Mouse (Mus musculus) forebrain, embryonic 14.5 days (tissue): ENCODE results near the gene Olfr573-ps1. TPM values are rescaled to one million over a fixed set of nuclear protein-coding genes. Genes with fewer than 3 reads are reported as not detected.

Source experiments
- polyA plus RNA-seq: library from polyadenylated mRNA; unstranded; fragments of >200 nt; fragmentation: Nextera tagmentation; extraction: Ambion mirVana; gene quantifications from 2 replicates; pipeline ENCODE4 v1.2.1, GENCODE M21; 2014

Gene Olfr573-ps1
- polyA plus RNA-seq, 1 experiment from 2014 or later, result not detected

Other genes starting within 250 kb of the Olfr573-ps1 start
- gene Olfr557, start 246.7 kb downstream of the Olfr573-ps1 start, polyA plus RNA-seq, result not detected in 2 replicates
- gene Olfr558, start 240.4 kb downstream of the Olfr573-ps1 start, polyA plus RNA-seq, result not detected in 2 replicates
- not detected in 2 replicates for gene Olfr33, start 223.5 kb downstream of the Olfr573-ps1 start, polyA plus RNA-seq
- gene Olfr559, start 215.1 kb downstream of the Olfr573-ps1 start, polyA plus RNA-seq, result not detected in 2 replicates
- gene Olfr560, start 183.2 kb downstream of the Olfr573-ps1 start, polyA plus RNA-seq, result not detected in 2 replicates
- gene Olfr78, start 183.1 kb downstream of the Olfr573-ps1 start, polyA plus RNA-seq, result 0.06 TPM in 1 of 2 replicates, not detected in the other
- not detected in 2 replicates for gene Olfr561, start 171.4 kb downstream of the Olfr573-ps1 start, polyA plus RNA-seq
- not detected in 2 replicates for gene Olfr564, start 139.1 kb downstream of the Olfr573-ps1 start, polyA plus RNA-seq
- gene Olfr566, start 83.8 kb downstream of the Olfr573-ps1 start, polyA plus RNA-seq, result not detected in 2 replicates
- gene Olfr568, start 65.5 kb downstream of the Olfr573-ps1 start, polyA plus RNA-seq, result not detected in 2 replicates
- gene Olfr569, start 51.7 kb downstream of the Olfr573-ps1 start, polyA plus RNA-seq, result not detected in 2 replicates
- gene Olfr570, start 48.0 kb downstream of the Olfr573-ps1 start, polyA plus RNA-seq, result 0.15 TPM in 1 of 2 replicates, not detected in the other
- gene Olfr571, start 25.0 kb downstream of the Olfr573-ps1 start, polyA plus RNA-seq, result not detected in 2 replicates
- not detected in 2 replicates for gene Olfr572, start 18.2 kb downstream of the Olfr573-ps1 start, polyA plus RNA-seq
- not detected in 2 replicates for gene Olfr574, start 5.9 kb upstream of the Olfr573-ps1 start, polyA plus RNA-seq
- gene Olfr575, start 16.2 kb upstream of the Olfr573-ps1 start, polyA plus RNA-seq, result not detected in 2 replicates
- not detected in 2 replicates for gene Olfr576, start 20.1 kb upstream of the Olfr573-ps1 start, polyA plus RNA-seq
- gene Olfr577, start 33.4 kb upstream of the Olfr573-ps1 start, polyA plus RNA-seq, result not detected in 2 replicates
- not detected in 2 replicates for gene Olfr578, start 46.7 kb upstream of the Olfr573-ps1 start, polyA plus RNA-seq
- not detected in 2 replicates for gene Olfr582, start 95.4 kb upstream of the Olfr573-ps1 start, polyA plus RNA-seq
- gene Olfr583, start 108.7 kb upstream of the Olfr573-ps1 start, polyA plus RNA-seq, result not detected in 2 replicates
- not detected in 2 replicates for gene Olfr584, start 139.3 kb upstream of the Olfr573-ps1 start, polyA plus RNA-seq
- gene Olfr585, start 155.1 kb upstream of the Olfr573-ps1 start, polyA plus RNA-seq, result not detected in 2 replicates
- gene Olfr586, start 183.1 kb upstream of the Olfr573-ps1 start, polyA plus RNA-seq, result not detected in 2 replicates
- gene Olfr588-ps1, start 198.3 kb upstream of the Olfr573-ps1 start, polyA plus RNA-seq, result not detected in 2 replicates
- not detected in 2 replicates for gene Olfr589, start 213.8 kb upstream of the Olfr573-ps1 start, polyA plus RNA-seq
- gene Olfr591, start 235.8 kb upstream of the Olfr573-ps1 start, polyA plus RNA-seq, result not detected in 2 replicates
- not detected in 2 replicates for gene Olfr592, start 242.2 kb upstream of the Olfr573-ps1 start, polyA plus RNA-seq